Mouse (Mus musculus) spleen, adult 2 months (tissue): ENCODE measurements around the gene Plekhh1.

Source experiments
- CTCF ChIP-seq: fragments of 200-500 bp; IDR thresholded peaks from 2 replicates; pipeline ENCODE4 v1.5.1; 2011; ENCODE audit warnings: mild to moderate bottlenecking, inconsistent platforms; ENCODE audit not compliant: insufficient read depth, insufficient read length, insufficient replicate concordance; ENCODE audit errors: extremely low read depth
- POLR2A ChIP-seq: fragments of 200-500 bp; IDR thresholded peaks from 2 replicates; pipeline ENCODE4 v1.6.1; 2011; ENCODE audit warnings: low read depth, low read length, inconsistent platforms

- TF ChIP-seq POLR2A: no peak
- TF ChIP-seq CTCF: no peak
Measured at GRCm38 (mm10) chr12:79028911-79029861, at the start of gene Plekhh1.
